Mouse (Mus musculus): ENCODE data around the gene Ctps.

Gene Ctps

GRCm38 (mm10) chr4:120571070-120571464 is 991 bp upstream of the Ctps start:
- DNase-seq (ENCODE audit: low read depth, low spot score): no peak

GRCm38 (mm10) chr4:120570438-120571069 is 478 bp upstream of the Ctps start:
- no peak for DNase-seq (ENCODE audit: low read depth, low spot score)

- DNase-seq (ENCODE audit: low read depth, low spot score): no peak
Observed at GRCm38 (mm10) chr4:120569025-120569424, 1.1 kb downstream of the Ctps start.

GRCm38 (mm10) chr4:120568005-120568404 is 2.1 kb downstream of the Ctps start:
- DNase-seq (ENCODE audit: low read depth, low spot score): no peak

- DNase-seq (ENCODE audit: low read depth, low spot score): no peak
Observed at GRCm38 (mm10) chr4:120565726-120566125, 4.3 kb downstream of the Ctps start.

- no peak for DNase-seq (ENCODE audit: low read depth, low spot score)
Observed at GRCm38 (mm10) chr4:120556592-120556991, 13.5 kb downstream of the Ctps start.

- no peak for DNase-seq (ENCODE audit: low read depth, low spot score)
Observed at GRCm38 (mm10) chr4:120544896-120545295, 25.2 kb downstream of the Ctps start.

- DNase-seq (ENCODE audit: low read depth, low spot score): no peak
Observed at GRCm38 (mm10) chr4:120538664-120539063, 31.4 kb downstream of the Ctps start.

- no peak for DNase-seq (ENCODE audit: low read depth, low spot score)
Observed at GRCm38 (mm10) chr4:120531986-120532385, 38.1 kb downstream of the Ctps start, which contains the start of gene Slfnl1. Gene Slfnl1 (plus strand): TSS chr4:120532231.

- no peak for DNase-seq (ENCODE audit: low read depth, low spot score)
Observed at GRCm38 (mm10) chr4:120528171-120528570, 41.9 kb downstream of the Ctps start.

GRCm38 (mm10) chr4:120523092-120523491 is 47.0 kb downstream of the Ctps start:
- DNase-seq (ENCODE audit: low read depth, low spot score): no peak

GRCm38 (mm10) chr4:120522351-120522750 is 47.7 kb downstream of the Ctps start:
- no peak for DNase-seq (ENCODE audit: low read depth, low spot score)

- DNase-seq (ENCODE audit: low read depth, low spot score): no peak
Observed at GRCm38 (mm10) chr4:120521761-120522160, 48.3 kb downstream of the Ctps start.

- DNase-seq (ENCODE audit: low read depth, low spot score): no peak
Observed at GRCm38 (mm10) chr4:120517335-120517734, 52.7 kb downstream of the Ctps start.

GRCm38 (mm10) chr4:120516907-120517306 is 53.2 kb downstream of the Ctps start:
- no peak for DNase-seq (ENCODE audit: low read depth, low spot score)

- DNase-seq (ENCODE audit: low read depth, low spot score): no peak
Observed at GRCm38 (mm10) chr4:120516491-120516890, 53.6 kb downstream of the Ctps start.

- no peak for DNase-seq (ENCODE audit: low read depth, low spot score)
Observed at GRCm38 (mm10) chr4:120514366-120514765, 55.7 kb downstream of the Ctps start.

- DNase-seq (ENCODE audit: low read depth, low spot score): no peak
Observed at GRCm38 (mm10) chr4:120511203-120511602, 58.9 kb downstream of the Ctps start.

GRCm38 (mm10) chr4:120506955-120507354 is 63.1 kb downstream of the Ctps start:
- no peak for DNase-seq (ENCODE audit: low read depth, low spot score)
